Mouse (Mus musculus) ES-E14 (cell line): Measurements from ENCODE around the gene Nfe2l1.

Experiments
- CHD2 ChIP-seq: IDR thresholded peaks from 2 replicates; pipeline ENCODE4 v1.6.1; 2014; ENCODE audit warnings: mild to moderate bottlenecking, low read depth, low read length, inconsistent platforms
- MAFK ChIP-seq: IDR thresholded peaks from 2 replicates; pipeline ENCODE4 v1.6.1; 2014; ENCODE audit warnings: mild to moderate bottlenecking, low read depth, low read length, inconsistent platforms; ENCODE audit not compliant: insufficient read depth

- TF ChIP-seq MAFK (no peak), CHD2 (no peak)
Observed at GRCm38 (mm10) chr11:96796586-96796985, 33.2 kb downstream of the Nfe2l1 start.
